Mouse (Mus musculus): ENCODE measurements around the gene Dctn2.

Dctn2 gene

DNA sequence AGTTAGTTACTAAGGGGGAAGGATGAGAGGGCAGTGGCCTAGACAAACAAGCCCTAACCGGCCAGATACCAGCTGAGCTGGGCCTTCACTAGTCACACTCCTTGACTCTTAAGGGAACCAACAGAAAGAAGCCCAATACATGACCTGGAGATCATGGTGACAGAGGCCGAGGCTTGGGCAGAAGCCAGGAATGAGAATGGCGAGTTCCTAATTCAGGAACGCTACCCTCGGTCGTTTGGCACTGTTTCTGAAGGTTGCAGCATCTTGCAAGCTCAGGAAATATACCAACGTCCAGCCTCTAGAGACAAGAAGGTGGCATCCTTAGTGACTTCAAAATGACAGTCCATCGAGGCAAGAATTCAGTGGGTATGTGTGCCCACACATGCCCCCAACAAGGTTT is 1.8 kb upstream of the Dctn2 start:
- DNase-seq, result no peak

DNA sequence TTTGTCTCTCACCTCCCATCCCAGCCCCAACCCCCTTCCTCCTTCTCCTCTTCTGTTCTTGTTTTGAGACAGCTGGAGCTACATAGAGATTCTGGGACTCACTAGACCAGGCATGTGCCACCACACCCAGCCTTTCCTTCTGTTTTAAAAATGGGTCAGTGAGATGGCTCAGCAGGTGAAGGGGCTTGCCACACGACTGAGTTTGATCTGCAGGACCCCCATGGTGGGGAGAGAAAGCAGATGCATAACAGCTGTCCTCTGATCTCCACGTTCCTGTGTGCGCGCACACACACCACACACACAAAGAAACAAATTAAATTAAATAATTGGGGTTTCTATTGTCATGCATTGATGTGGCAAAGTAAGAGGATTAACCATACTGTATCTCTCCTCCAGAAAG is 1.2 kb upstream of the Dctn2 start:
- DNase-seq, result no peak

DNA sequence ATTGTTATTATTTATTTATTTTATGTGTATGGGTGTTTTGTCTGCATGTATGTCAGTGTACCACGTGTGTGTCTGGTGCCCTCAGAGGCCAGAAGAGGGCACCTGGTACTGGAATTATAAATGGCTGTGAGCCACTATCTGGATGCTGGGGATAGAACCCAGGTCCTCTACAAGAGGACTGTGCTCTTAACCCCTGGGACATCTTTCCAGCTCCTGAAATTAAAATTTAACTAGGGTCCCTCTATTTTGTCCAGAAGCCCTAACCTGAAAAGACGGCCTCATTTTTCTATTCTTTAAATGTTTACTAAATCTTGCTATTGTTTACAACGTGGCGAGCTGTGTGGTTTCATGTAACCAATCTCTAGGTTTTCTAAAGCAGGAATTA is 449 bp upstream of the Dctn2 start:
- no peak for DNase-seq

DNA sequence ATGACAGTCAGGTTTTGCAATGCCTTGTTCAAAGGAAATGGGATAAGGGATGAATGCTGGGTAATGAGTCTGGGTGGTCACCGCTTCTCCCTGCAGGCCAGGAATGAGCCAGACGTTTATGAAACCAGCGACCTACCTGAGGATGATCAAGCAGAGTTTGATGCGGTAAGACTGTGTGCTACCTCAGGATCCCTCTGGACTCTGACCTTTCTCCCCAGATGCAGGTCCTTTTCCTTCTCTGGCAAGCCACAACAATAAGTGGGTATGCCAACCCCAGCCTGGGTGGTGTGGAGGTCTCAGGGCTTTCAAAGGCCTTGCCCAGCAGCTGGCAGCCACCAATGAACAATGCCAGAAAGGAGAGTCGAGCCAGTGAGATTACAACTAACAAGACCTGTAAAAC is 1.1 kb downstream of the Dctn2 start:
- DNase-seq, result no peak

DNA sequence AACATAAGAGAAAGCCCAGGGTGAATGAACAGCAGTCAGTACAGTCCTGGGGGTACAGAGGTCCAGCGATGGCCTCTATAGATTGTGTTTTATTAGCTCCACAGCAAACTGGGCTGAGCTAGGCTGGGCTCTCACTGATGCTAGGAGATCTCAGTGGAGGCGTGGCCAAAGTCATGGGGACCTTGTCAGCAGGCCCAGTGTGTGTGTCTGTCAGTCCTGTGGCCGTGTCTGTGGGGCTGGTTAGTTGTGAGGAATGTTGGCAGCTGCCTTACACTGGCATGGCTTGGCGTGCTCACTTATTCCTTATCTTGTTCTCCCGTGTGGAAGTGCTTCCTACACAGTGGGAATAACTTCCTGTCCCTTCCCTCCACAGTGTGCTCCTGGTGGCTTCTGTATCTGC is 2.2 kb downstream of the Dctn2 start:
- no peak for DNase-seq

DNA sequence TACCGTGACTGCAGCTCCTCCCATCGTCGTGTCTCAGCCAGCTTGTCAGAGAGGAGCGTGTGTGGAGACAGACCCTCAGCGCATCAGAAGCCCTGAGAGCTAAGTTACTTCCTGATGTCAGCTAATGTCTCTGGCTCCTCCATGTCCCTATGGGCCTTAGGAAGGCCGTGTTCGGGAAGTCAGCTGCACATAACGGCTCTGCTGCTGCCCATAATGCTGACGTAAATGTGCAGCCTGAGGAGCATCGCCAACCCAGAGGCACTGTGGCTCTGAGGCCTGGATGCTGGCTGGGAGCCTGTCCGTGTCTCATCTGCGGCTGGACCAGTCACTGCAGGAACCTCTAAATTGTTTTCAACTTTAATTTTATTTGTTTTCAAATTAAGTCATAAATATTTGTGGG is 2.9 kb downstream of the Dctn2 start:
- no peak for DNase-seq

DNA sequence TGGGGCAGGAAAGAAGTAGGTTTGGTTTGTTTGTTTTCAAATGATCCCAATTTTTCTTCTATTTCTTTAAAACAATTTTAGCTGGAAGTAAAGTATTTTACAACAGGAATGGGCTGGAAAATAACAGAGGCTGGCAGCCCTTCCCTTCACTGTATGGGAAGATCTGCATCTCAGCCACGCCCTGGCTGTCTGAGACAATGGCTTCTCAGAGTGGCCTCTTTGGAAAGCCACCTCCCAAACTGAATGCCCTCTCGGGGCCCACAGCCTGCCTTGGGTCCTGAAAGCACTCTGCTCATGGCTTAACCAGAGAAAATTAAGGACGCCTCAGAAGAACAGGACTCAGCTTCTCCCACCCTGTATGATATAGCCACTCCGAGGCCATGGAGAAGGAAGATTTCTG is 3.7 kb downstream of the Dctn2 start:
- DNase-seq, result no peak

DNA sequence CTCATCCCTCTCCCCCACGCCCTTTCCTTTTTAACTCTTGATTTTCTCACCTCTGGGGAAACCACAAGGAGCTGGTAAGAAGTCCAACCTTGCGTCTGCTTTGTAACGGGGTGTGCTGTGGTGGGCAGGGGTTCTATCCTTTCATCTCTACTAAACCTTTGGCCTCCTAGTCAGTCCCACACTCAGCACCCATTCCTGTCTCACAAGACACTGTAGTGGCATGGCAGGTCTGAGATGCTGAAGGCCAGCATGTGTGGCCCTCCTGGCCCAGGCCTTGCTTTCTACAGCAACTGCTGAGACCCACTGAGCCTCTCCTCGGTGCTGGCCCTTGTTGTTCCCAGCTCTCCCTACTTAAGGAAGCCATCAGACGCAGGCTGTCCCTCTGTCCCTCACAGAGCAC is 6.2 kb downstream of the Dctn2 start:
- no peak for DNase-seq

DNA sequence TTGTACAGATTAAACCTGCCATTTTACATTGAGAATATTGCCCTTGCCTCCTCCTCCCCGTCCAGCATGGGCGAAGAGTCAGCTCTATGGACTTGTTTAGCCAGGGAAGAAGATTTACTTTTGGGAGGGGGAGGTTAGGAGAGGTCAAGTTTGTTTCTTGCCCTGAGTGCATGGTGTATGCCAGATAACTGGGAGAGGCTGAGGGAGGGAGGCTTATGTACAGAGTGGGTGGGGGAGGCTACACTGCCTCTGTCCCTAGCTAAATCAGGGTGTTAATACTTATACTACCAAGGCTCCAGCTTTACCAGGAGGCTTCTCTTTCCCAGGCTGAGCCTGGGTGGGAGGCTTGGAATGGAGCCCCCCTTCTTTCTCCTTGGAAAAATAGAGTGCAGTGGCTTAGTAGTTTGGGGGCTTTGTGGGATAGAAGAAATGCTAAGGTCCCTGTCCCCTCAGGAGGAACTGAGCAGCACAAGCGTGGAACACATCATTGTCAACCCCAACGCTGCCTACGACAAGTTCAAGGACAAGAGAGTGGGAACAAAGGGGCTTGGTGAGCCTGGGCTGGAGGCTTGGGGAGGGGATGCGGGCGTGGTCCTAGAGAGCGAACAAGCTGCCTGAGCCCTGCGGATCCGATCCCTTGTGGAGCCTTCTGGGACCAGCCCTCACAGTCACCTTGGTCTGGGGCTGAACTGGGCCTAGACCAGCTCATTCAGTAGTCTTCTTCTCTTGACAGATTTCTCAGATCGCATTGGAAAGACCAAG is 8.3 kb downstream of the Dctn2 start:
- DNase-seq, result no peak

DNA sequence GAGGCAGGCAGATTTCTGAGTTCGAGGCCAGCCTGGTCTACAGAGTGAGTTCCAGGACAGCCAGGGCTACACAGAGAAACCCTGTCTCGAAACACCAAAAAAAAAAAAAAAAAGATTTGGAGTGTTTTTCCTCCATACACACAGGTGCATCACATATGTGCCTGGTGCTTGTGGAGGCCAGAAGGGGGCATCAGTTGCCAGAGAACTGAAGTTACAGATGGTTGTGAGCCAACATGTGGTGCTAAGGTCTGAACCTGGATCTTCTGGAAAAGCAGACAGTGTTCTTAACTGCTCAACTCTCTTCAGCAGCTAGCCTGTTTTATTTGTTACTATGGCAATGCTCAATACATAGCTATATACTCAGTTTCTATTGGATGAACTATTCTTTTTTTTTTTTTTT is 13.6 kb downstream of the Dctn2 start:
- DNase-seq, result no peak

DNA sequence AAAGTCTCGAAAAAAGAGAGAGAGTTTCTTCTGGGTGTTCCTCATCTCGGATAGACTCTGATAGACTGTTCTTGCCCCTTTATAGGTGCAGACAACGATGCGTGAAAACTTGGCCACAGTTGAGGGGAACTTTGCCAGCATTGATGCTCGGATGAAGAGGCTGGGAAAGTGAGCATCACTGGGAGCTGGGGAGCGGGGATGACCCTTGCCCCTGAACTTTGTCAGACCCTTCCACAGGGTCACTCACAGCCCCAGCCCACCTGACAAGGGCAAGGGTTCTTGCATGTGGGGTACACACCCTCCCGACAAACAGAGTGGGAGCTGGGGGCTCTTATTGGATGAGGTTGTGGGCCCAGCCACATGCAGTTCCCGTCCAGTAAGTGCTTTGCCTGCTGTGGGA is 15.1 kb downstream of the Dctn2 start:
- DNase-seq, result no peak

DNA sequence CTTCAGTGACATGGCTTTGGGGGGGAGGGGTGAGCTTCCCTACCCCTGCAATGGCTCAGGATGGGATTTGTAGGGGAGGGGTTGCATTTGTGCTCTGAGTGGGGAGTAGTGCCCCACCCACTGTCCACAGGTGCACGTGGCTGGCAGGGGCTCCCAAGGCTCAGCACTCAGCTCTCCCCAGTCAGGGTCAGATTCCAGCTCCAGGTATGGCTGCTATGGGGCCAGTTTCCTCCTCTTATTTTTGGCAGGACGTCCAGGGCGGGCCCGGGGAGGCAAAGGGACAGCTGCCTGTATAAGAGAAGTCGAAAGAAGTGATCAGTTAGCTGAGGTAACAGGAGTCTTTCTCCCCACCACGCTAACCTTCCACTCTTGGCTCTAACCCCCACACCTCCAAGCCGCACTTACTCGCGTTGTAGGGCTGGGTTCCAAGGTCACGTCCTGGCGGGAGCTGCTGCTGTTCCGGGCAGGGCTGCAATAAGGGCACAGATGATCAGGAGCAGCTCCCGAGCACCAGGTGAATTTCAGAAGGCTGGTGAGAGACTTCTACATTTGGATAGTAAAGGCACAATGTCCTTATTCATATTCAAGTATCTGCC is 16.6 kb downstream of the Dctn2 start:
- no peak for DNase-seq

DNA sequence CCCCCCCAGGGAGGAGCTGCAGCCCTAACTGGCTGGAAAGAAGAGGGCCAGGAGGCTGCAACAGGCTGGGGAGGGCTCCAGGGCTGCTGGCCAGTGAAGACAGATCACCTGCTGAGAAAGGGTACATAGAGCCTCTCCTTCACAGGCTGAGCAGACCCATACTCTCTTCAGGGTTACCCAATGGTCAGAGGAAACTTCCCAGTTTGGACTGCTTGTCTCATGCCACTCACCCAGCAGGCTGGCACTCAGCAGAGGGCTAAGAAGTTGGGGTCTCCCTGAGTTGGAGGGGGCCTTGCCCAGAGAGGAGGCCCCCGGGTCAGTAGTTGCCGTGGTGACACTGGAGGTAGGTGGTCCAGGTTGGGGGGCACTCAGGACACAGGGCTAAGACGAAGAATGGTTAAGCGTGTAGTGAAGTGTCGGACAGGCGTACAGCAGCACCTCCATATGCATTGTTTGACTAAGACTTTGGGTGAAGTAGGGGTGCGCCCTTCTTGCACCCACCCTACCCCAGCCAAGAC is 18.0 kb downstream of the Dctn2 start:
- no peak for DNase-seq

DNA sequence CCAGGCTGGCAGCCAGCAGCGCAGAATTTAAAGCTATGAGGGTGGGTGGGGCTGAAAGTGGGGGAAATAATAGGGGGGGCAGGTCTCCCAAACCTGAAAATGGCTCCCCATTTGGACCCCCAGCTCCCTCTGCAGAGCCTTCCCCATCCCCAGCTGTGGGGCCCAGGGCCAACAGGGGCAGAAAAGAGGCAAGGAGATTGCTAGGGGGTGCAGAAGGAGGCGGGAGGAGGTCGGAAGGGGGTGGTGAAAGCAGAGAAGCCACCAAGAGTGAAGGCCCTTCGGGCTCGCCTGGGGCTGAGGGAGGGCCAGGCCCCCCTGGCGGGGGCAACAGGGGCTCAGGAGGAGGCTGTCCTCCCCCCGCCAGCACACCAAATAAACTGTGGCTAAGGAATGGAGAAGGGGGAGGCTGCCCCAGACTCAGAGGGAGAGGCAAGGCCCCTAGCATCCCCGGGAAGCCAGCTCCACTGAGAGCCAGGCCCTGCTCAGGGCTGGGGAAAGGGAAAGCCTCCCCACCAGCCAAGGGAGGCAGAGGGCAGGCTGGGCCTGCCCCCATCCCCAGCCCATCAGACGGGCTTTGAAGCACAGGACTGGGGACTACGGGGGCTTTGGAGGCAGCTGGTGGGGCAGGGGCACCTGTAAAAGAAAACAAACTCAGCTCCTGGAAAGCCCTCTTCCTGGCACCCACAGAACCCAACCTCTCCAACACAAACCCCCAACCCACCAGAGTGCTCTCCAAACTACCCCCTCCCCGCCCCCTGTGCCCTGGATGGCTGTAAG is 18.7 kb downstream of the Dctn2 start:
- no peak for DNase-seq

DNA sequence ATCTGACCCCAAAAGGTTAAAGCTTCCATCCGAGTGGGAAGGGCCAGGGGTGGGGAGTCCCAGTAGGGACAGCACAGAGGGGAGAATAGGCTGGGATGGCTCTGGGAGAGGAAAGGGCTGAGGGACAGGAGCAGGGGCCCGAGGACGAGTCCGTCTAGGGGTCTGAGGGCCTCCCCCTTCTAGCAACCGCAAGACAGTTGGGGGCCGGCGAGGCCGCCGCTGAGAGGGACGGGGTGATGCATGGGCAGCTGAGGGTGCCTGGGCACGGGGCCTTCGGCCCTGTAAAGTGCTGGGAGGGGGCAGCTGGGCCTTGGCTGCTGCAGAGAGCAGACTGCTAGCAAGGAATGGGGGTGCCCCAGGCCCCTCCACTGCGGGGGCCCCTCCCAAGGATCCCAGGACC is 19.5 kb downstream of the Dctn2 start:
- no peak for DNase-seq

DNA sequence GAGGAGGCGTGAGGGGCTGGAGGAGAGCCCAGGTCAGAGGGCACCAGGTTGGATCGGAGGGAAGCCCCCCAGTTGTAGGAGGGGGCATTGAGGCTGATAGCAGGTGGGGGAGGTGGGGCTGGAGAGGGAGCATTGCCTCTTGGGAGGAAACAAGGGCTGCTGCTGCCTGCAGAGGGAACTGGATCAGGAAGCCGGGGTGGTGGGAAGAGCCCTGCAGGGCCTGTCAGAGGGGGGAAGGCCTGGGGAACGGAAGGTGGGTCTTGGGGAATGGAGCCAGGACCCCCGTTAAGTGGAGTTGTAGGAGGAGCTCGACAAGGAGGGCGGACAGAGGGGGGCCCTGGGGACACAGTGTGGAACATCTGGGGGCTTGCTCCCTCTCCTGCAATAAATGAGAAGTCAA is 20.0 kb downstream of the Dctn2 start:
- DNase-seq, result no peak

DNA sequence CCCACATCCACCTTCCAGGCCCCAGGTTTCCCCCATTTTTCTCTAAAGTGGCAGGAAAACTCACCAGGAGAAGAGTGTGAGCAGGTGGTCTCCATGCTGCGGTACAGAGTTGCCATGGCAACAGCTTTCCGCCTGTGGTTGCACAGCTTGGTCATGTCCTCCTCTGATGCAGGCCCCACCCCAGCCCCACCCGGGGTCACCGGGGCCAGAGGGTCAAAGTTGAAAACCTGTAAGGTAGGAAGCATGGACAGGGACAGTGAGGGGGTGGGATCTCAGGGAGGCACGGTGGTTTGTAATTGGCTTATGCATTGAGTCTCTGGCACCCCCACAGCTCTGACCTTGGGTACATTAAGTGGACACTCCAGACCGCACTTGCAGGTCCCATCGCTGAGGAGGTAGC is 20.6 kb downstream of the Dctn2 start:
- no peak for DNase-seq

DNA sequence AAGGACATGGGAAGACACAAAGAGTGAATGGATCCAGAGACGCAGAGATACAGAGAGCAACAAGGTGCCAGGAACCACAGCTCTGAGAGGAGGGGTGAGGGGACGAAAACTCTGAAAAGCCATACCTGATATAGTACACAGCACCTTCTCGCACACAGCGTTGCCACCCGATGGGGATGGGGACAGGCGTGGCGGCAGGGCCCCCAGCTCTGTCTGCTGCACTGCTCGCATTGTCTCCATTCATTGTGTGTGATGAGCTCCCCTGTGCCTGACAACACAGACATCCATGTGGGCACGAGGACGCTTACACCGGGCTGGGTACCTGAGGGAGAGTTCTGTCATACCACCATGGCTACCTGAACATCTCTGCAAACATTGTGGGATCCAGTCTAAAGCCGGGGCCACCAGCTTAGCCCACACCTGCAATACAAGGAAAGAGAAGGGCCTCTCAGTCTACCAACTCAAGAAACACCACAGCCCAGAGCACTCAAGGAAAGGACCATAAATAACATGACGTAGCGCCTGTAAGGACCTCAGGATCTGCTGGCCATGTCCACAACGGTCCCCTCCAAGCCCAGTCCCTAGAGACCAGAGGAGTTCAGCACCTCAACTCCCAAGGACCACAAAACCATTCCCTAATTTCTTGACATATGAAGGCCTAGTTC is 21.2 kb downstream of the Dctn2 start:
- DNase-seq, result no peak

DNA sequence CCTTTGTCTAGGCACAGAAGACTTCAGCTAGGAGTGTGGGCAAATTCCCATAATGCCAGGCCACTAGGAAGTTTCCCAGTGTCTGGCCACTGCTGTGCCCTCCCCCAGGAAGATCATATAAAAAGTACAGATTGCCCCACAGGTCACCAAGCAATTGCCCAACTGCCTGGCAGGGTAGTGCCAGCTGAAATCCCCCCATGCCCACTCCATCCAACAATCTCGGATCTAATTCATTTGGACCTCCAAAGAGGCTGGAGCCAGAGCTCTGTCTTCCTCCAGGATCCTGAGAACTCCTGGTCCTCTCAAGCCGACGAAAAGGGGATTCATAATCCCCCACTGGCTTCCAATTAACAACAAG is 21.7 kb downstream of the Dctn2 start:
- no peak for DNase-seq

DNA sequence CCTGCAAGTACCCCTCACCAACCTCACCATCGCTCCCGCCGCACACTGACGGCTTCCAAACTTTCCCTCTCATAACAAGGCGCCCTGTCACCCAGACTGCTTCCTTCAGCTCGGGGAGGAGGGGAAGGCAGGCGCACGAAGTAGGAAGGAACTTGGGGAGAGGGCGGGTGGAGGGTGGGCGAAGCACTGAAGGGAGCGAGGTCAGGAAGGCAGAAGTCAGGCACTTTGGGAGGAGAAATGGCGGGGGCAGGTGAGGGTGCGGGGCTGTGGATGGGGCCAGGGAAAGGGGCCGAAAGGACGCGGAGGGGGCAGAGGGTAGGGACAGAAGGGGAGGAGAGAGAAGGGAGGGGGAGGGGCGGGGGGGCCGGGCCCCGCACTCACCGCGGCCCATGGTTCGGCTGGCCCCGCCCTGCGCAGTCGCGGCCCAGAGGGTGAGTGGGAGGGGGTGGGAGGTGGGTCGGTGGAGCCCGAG is 22.2 kb downstream of the Dctn2 start:
- peak; percentile 49 for DNase-seq

DNA sequence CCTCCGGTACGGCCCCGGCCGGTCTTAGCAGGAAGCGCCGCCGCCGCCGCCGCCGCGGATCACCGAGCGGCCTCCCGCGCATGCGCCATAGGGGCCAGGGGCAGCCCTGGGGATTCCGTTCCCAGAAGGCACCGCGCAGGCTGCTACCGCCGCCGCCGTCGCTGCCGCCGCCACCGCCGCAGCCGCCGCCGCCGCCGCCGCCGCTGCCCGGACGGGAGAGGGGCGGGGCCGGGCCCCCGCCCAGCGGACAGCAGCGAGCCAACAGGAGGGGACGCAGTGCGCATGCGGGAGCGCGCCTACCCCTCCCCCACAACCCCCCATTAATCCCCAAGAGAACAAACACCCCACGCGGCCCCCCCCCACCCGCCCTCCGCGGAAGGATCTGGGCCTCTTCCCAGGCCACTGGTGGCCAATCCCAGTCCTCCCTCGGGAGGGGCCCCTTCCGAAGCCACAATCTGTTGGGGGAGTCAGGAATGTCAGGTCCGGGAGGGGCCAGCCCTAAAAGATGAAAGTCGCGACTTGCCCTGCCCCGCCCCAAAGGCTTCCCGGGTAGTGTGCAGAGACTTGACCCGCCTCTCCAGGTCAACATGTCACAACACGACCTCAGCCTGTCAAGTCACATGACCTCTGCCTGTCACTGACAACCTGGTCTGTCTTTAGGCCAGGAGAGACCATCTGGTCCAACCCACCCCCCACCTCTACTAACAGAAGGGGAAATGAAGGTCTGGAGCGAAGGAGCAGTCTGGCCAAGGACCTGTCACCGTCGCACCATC is 22.8 kb downstream of the Dctn2 start, which contains the start of gene Mbd6:
TSS of gene Mbd6 (minus strand) at position 219 of the 773 bp plus-strand sequence.
- DNase-seq, result peak; percentile 85

DNA sequence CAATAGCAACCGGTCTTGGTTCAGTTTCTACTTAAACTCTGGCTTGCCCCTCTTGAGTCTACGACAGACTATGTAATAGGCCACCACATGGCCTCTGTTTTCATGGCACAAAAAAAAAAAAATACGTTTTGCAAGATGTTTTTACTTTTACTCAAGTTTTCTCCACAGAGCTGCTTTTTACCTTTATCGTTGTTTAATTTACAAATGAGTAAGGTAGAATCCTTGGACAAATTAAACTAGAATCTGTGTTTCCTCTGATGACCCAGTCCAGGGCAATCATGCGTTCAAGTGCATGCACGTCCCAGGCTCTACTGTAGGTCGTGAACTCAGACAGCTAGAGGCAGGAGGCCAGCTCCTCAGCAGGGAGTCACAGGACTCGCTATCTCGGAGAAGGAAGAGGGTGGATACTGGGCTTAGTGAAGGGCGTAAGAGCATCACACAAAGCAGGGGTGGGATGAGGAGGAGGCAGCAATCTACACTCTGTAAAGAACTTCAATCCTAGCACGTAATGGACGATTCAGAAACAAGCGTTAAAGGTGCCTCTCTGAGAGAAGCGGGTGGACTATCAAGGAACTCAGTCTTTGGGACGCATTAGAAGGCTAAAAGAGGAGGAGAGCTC is 23.5 kb downstream of the Dctn2 start:
- DNase-seq, result no peak

All from right cerebral cortex, postnatal 25 days (tissue).